Mouse (Mus musculus) heart, postnatal 0 days (tissue): ENCODE data around the gene Ccsap.

Experiments
- CTCF ChIP-seq: IDR thresholded peaks from 2 replicates; pipeline ENCODE4 v1.5.1; 2016; ENCODE audit warnings: antibody characterized with exemption, control low read depth, low read depth
- EP300 ChIP-seq: IDR thresholded peaks from 2 replicates; pipeline ENCODE4 v1.6.1; 2016; ENCODE audit warnings: antibody characterized with exemption, low read depth

DNA sequence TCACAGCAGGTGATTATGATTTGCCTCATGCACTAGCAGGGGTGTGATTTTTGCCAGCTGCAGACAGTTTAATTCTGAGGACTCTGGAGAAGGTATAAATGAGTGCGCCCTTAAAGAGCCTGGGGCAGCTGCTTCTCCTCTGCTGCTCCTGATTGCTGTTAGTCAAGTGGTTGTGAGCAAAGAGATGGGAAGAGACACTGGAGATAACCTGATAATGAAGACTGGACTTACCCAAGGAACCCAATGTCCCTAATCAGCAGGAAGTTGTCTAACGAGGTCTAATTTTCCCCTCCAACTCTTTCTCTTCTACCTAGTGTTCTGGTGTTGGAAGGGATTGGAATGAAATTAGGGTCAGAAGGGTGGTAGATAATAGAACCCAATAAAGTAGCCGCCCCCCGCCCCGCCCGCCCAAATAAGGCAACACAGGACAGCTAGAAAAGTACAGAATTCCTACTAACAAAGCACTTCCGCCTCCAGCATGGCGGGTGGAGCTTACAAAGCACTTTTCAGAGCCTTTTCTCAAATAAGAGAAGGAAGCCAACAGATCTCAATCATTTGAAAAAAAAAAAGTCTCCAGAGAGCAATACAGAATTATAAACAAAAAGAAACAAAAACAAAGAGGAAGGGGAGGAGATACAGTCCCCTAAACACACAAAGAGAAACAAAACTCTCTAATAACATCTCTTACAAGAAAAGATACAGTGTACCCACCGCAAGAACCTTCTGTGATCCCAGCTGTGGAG is 5.1 kb downstream of the Ccsap start:
- TF ChIP-seq CTCF = no peak
- TF ChIP-seq EP300 = no peak
